Mouse (Mus musculus): ENCODE measurements around the gene AU022751. TPM values are rescaled to one million over a fixed set of nuclear protein-coding genes. Genes with fewer than 3 reads are reported as not detected.

Gene AU022751
- total RNA-seq (2021), result 1 to 10 TPM in 1 of 2 experiments, under 1 TPM in 1; 0.84 to 1.2 TPM
- long read RNA-seq, result 0 reads

- no peak for DNase-seq (ENCODE audit: low spot score in 2 of 2)
These were observed at the start of gene AU022751 for GRCm38 (mm10) chrX:6082954-6083680. Gene AU022751 (minus strand): TSS chrX:6083419.

- DNase-seq (ENCODE audit: low spot score in 2 of 2), result peak; percentile 32 to 66
These were observed 9.0 kb upstream of the AU022751 start for GRCm38 (mm10) chrX:6091996-6092757.

GRCm38 (mm10) chrX:6091547-6091946, 8.3 kb upstream of the AU022751 start:
- DNase-seq (ENCODE audit: low spot score in 2 of 2), result peak in 1 of 2 experiments; percentile 10

- DNase-seq (ENCODE audit: low spot score in 2 of 2), result no peak
These were observed 21.7 kb downstream of the AU022751 start for GRCm38 (mm10) chrX:6061563-6061962.

- peak in 1 of 2 experiments; percentile 2 for DNase-seq (ENCODE audit: low spot score in 2 of 2)
These were observed 35.1 kb downstream of the AU022751 start for GRCm38 (mm10) chrX:6047936-6048614.

- DNase-seq (ENCODE audit: low spot score in 2 of 2), result peak in 1 of 2 experiments; percentile 4
These were observed 35.9 kb downstream of the AU022751 start, which contains the start of gene Nudt11 for GRCm38 (mm10) chrX:6047066-6047935. Gene Nudt11 (plus strand): TSS chrX:6047453.

Small RNA genes within 50 kb of the gene (microRNA-seq; reads per million reads assigned to microRNA genes)
- gene Gm27360, result 0 reads per million in 2 experiments

Other genes with a start within 250 kb of the AU022751 start
- 10 to 100 TPM; 28.1 to 30.8 TPM for gene Nudt11, start 36.0 kb downstream of the AU022751 start, total RNA-seq (2021)
- 10 to 100 TPM; 27.7 to 32.0 TPM for gene Nudt10, start 89.6 kb upstream of the AU022751 start, total RNA-seq (2021)
- under 1 TPM; 0.12 to 0.20 TPM for gene Bmp15, start 237.3 kb upstream of the AU022751 start, total RNA-seq (2021)

Measured in layer of hippocampus, adult 18-20 months (tissue).